Mouse (Mus musculus) lung, embryonic 14.5 days (tissue): ENCODE results near the gene Smim20. TPM values are rescaled to one million over a fixed set of nuclear protein-coding genes. Genes with fewer than 3 reads are reported as not detected.

Experiments
- ATAC-seq: fragments of 200-750 bp; cut with Nextera tagmentation; 2 replicates; pipeline ENCODE4 v1.8.0; 2017; ENCODE audit warnings: mild to moderate bottlenecking, moderate TSS enrichment, moderate library complexity; ENCODE audit not compliant: insufficient read depth
- DNase-seq: peaks from one replicate; pipeline ENCODE4 v3.0.0-alpha.2; 2015
- H3K27ac ChIP-seq: fragments of 300-500 bp; sonication (generic); 2 replicates; pipeline ENCODE4 v1.5.1; 2014; ENCODE audit warnings: low read depth, mild to moderate bottlenecking, moderate library complexity
- H3K27me3 ChIP-seq: fragments of 300-500 bp; sonication (generic); 2 replicates; pipeline ENCODE4 v1.6.1; 2014; ENCODE audit warnings: low read length, control low read depth; ENCODE audit not compliant: insufficient read depth
- H3K36me3 ChIP-seq: fragments of 300-500 bp; sonication (generic); 2 replicates; pipeline ENCODE4 v1.6.1; 2014; ENCODE audit warnings: control low read depth; ENCODE audit not compliant: insufficient read depth
- H3K4me1 ChIP-seq: fragments of 300-500 bp; sonication (generic); 2 replicates; pipeline ENCODE4 v1.6.1; 2014; ENCODE audit warnings: antibody characterized with exemption, control low read depth; ENCODE audit not compliant: insufficient read depth
- H3K4me2 ChIP-seq: fragments of 300-500 bp; sonication (generic); 2 replicates; pipeline ENCODE4 v1.6.1; 2014; ENCODE audit warnings: mild to moderate bottlenecking
- H3K4me3 ChIP-seq: fragments of 300-500 bp; sonication (generic); 2 replicates; pipeline ENCODE4 v1.5.1; 2014; ENCODE audit warnings: low read depth, low read length
- H3K9ac ChIP-seq: fragments of 300-500 bp; sonication (generic); 2 replicates; pipeline ENCODE4 v1.6.1; 2014
- H3K9me3 ChIP-seq: fragments of 300-500 bp; sonication (generic); 2 replicates; pipeline ENCODE4 v1.6.1; 2016; ENCODE audit warnings: low read depth, low read length, control low read depth
- CTCF ChIP-seq: IDR thresholded peaks from 2 replicates; pipeline ENCODE4 v1.5.1; 2016; ENCODE audit warnings: antibody characterized with exemption, low read depth
- WGBS: fragments of 180-500 bp; shearing (Covaris S2); extraction: QIAGEN DNeasy Blood & Tissue Kit; methylation state at CpG from one replicate; pipeline ENCODE4 v1.1.7; 2014; 5-methylcytosine and 5-hydroxymethylcytosine counted together
- polyA plus RNA-seq: library from polyadenylated mRNA; unstranded; fragments of >200 nt; fragmentation: Nextera tagmentation; extraction: Ambion mirVana; gene quantifications from 2 replicates; pipeline ENCODE4 v1.2.1, GENCODE M21; 2014

Gene Smim20
- polyA plus RNA-seq, 1 experiment from 2014 or later, result 98.3 TPM

DNA sequence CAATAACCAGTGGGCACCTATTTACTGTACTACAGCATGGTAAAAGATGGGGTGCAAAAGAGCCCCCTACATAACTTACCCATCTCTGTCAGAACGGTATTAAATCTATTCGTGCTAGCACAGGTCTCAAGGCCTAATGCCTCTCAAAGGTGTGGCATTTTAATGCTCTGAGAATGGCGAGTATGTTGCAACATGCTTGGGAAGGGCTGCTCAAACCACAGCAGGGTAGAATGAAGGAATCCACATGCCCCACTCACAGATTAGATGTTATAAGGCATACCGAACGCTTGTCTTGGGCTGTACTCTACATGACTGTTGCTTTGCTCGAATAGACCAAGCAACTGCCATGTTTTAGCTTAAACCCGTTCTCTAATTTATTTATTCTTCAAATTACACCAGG, 27.7 kb upstream of the Smim20 start:
- no peak overlapping the region for H3K4me2 ChIP-seq
- DNase-seq, result no peak
- no peak overlapping the region for H3K4me3 ChIP-seq
- WGBS, result 86% methylated on average over 7 of the region's 7 CpGs
- no peaks in the 10 kb centered on the region for H3K9me3 ChIP-seq
- H3K36me3 ChIP-seq, result no peaks in the 10 kb centered on the region
- ATAC-seq, result no peak
- H3K4me1 ChIP-seq, result 0 out of 2 replicates have a peak, but pooled peaks cover 5% of the 10 kb centered on the region
- no peak overlapping the region for H3K9ac ChIP-seq
- H3K27me3 ChIP-seq, result no peaks in the 10 kb centered on the region
- TF ChIP-seq CTCF, result no peak
- no peak overlapping the region for H3K27ac ChIP-seq

DNA sequence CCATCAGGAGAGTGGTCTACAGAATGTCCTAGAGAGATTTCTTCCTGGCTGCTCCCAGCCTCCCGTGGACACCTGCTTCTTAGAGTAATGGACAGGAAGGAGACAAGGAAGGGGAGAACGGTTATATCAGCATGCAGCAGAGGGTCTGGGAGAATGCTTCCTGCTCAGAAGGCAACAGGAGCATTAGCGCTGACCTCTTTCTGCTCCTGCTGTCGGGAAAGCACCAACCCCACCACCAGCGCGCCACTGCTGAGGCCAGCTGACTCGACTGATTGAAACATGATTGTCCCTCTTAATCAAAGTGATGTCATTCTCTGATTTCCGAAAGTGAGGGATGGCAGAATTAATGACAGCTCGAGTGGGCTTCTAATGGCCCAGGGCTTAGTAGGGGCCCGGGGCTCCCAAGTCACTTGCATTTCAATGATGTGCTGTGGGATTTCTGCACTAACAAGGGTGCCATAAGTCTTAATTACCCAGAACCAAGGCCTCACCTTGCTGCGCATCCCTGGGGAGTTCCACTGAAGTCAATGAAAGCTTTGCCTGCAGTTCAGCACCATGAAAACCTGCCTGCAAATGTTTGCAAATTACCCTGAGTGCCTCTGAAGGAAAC, 26.9 kb upstream of the Smim20 start:
- DNase-seq (no peak), ATAC-seq (no peak)
- Histone ChIP-seq H3K9ac (no peak overlapping the region), H3K9me3 (no peaks in the 10 kb centered on the region), H3K4me2 (no peak overlapping the region), H3K36me3 (no peaks in the 10 kb centered on the region), H3K4me3 (no peak overlapping the region), H3K4me1 (0 out of 2 replicates have a peak, but pooled peaks cover 5% of the 10 kb centered on the region), H3K27ac (no peak overlapping the region), H3K27me3 (no peaks in the 10 kb centered on the region)
- TF ChIP-seq CTCF, result no peak
- 49% methylated on average over 11 of the region's 11 CpGs for WGBS

DNA sequence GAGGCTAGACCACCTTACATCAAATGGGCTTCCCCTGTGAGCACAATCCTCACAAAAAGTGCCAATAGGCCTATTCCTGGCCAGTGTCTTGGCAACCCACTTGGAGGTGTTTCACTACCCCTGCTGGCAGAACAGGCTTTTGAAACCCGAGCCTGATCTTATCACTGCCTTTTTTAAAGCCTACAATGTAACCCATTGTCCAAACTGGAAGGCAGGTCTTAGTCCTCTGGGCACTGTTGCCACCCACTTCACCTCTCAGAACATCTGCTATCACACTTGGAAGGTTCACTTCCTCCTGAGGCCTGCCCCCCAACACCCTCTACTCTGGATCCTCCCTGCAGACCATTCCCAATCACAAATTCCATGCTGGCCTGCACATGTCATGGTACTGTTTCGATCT, 25.8 kb upstream of the Smim20 start:
- no peaks in the 10 kb centered on the region for H3K4me1 ChIP-seq
- peak; percentile 65 for ATAC-seq
- peak; percentile 54 for DNase-seq
- no peak overlapping the region for H3K4me3 ChIP-seq
- no peaks in the 10 kb centered on the region for H3K27me3 ChIP-seq
- no peaks in the 10 kb centered on the region for H3K36me3 ChIP-seq
- no peak overlapping the region for H3K4me2 ChIP-seq
- no peak overlapping the region for H3K9ac ChIP-seq
- no peak overlapping the region for H3K27ac ChIP-seq
- WGBS, result 53% methylated on average over 2 of the region's 2 CpGs
- TF ChIP-seq CTCF, result peak; percentile 29
- H3K9me3 ChIP-seq, result no peaks in the 10 kb centered on the region

DNA sequence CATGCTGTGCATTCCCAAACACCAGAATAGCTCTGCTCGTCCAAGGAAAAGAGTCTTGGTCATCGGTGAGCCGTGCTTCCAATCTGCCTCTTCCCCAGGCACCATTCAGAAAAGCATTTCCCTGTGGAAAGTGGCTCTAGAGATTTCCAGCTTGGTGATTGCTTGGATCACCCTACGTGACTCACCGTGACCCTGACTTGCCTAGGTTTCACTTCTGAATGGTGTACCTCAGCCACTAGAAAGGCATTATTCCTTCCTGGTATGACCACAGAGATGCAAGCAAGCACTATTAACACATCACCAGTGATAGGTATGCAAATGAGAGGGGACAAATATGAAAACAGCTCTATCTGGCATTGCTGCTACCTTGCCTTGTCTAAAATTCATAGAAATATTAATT, 24.9 kb upstream of the Smim20 start:
- Histone ChIP-seq H3K9me3 (no peaks in the 10 kb centered on the region), H3K4me2 (no peak overlapping the region), H3K27me3 (no peaks in the 10 kb centered on the region), H3K4me3 (no peak overlapping the region), H3K4me1 (no peaks in the 10 kb centered on the region), H3K9ac (no peak overlapping the region), H3K36me3 (no peaks in the 10 kb centered on the region), H3K27ac (no peak overlapping the region)
- no peak for TF ChIP-seq CTCF
- WGBS, result 67% methylated on average over 5 of the region's 5 CpGs
- ATAC-seq (no peak), DNase-seq (no peak)

DNA sequence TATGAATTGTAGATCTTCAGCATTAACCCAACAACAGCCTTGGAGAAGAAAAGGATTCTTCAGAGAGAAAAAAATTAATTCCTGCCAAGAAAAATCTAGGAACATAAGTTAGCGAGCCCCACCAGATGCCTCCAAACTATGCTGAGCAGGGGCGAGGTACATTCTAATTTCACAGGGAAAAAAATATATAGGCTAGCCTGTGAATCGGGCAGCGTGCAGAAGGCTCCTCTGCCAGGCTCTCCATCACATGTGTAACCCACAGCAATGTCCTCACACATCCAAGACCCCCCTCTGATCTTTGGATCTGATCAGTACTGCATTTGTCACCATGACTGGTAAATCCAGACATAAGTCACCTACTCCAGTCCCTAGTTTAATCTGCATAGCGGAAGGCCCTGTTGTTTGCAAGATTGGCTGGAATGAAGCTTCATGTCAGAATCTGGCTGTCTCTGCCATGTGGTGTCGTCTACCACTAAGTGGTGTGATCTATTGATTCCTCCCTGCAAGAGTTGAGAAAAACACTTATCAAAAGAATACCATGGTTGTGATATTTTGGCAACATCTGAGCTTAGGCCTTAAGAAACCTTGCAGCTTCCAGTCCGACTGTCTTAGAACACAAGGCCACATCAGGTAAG, 23.9 kb upstream of the Smim20 start:
- DNase-seq, result no peak

DNA sequence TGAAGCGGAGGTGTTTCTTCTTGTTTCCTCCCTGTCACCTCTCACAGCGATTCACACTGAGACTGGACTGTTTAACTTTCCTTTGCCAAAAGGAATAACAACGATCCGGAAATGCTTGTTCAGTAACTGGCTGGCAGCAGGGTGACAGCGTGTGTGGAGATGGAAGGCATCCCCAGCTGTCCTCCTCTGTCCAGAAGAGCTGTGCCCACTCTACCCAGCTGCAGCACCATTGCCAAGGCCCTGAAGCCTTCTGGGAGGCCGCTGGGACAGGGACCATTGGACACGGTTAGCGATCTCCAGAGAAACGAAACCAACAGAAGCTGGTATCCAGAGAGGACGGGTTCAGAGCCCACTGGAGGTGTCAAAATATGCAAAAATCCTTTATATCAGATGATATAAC, 22.9 kb upstream of the Smim20 start:
- H3K36me3 ChIP-seq, result no peaks in the 10 kb centered on the region
- H3K4me2 ChIP-seq, result no peak overlapping the region
- no peak overlapping the region for H3K9ac ChIP-seq
- ATAC-seq (peak; percentile 64; the same call in 1 of the 2 replicates), DNase-seq (peak; percentile 44)
- H3K9me3 ChIP-seq, result no peaks in the 10 kb centered on the region
- 52% methylated on average over 10 of the region's 10 CpGs for WGBS
- H3K4me1 ChIP-seq, result no peaks in the 10 kb centered on the region
- no peaks in the 10 kb centered on the region for H3K27me3 ChIP-seq
- H3K27ac ChIP-seq, result no peak overlapping the region
- no peak overlapping the region for H3K4me3 ChIP-seq
- no peak for TF ChIP-seq CTCF

More for the DNA sequence above, 23.9 kb upstream of the Smim20 start:
- no peak overlapping the region for H3K4me3 ChIP-seq
- no peaks in the 10 kb centered on the region for H3K36me3 ChIP-seq
- H3K27ac ChIP-seq, result no peak overlapping the region
- WGBS, result 73% methylated on average over 7 of the region's 7 CpGs
- no peak overlapping the region for H3K4me2 ChIP-seq
- ATAC-seq, result no peak
- no peaks in the 10 kb centered on the region for H3K4me1 ChIP-seq
- H3K9ac ChIP-seq, result no peak overlapping the region
- no peak for TF ChIP-seq CTCF
- H3K27me3 ChIP-seq, result no peaks in the 10 kb centered on the region
- no peaks in the 10 kb centered on the region for H3K9me3 ChIP-seq

DNA sequence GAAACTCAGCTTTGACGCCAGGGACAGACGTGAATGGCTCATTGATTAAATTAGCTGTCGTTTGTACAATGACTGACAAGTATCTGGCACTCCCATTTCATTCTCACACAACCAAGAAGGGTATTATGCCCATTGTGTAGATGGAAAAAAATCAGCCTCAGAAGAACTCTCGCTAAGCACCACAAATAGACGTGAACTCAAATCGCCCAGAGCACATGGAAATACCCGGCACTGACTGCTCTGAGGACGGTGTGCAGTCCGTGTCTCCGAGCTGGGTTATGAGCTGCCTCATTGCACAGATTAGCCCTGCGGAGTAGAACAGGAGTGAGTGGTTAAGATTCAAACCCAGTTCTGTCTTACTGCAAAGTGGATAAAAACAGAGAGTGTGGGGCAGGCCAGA, 18.4 kb upstream of the Smim20 start:
- no peaks in the 10 kb centered on the region for H3K36me3 ChIP-seq
- no peak overlapping the region for H3K27ac ChIP-seq
- no peak overlapping the region for H3K9ac ChIP-seq
- no peak overlapping the region for H3K4me3 ChIP-seq
- no peaks in the 10 kb centered on the region for H3K27me3 ChIP-seq
- H3K4me2 ChIP-seq, result no peak overlapping the region
- H3K9me3 ChIP-seq, result no peaks in the 10 kb centered on the region
- H3K4me1 ChIP-seq, result no peaks in the 10 kb centered on the region
- no peak for DNase-seq
- TF ChIP-seq CTCF, result no peak
- ATAC-seq, result no peak
- 79% methylated on average over 11 of the region's 11 CpGs for WGBS
